Mouse (Mus musculus) forebrain, embryonic 15.5 days (tissue): ENCODE measurements at regions not wholly inside any gene's neighbourhood (a gene's known extent, or its start where the extent isn't known, plus 50 kb on each side); places are given as distances from the start of the nearest gene placed in this dataset.

ENCODE experiments used
- ATAC-seq: fragments of 200-750 bp; cut with Nextera tagmentation; replicated peaks from 2 replicates; pipeline ENCODE4 v1.8.0; 2017; ENCODE audit warnings: mild to moderate bottlenecking, moderate TSS enrichment, moderate library complexity
- H3K27ac ChIP-seq: fragments of 300-500 bp; sonication (generic); replicated peaks from 2 replicates; pipeline ENCODE4 v1.5.1; 2015; ENCODE audit warnings: mild to moderate bottlenecking, inconsistent platforms
- H3K27me3 ChIP-seq: fragments of 300-500 bp; sonication (generic); 2 replicates; pipeline ENCODE4 v1.6.1; 2015; ENCODE audit warnings: inconsistent platforms
- H3K36me3 ChIP-seq: fragments of 300-500 bp; sonication (generic); 2 replicates; pipeline ENCODE4 v1.6.1; 2015; ENCODE audit warnings: mild to moderate bottlenecking, inconsistent platforms
- H3K4me1 ChIP-seq: fragments of 300-500 bp; sonication (generic); 2 replicates; pipeline ENCODE4 v1.6.1; 2015; ENCODE audit warnings: inconsistent platforms
- H3K4me2 ChIP-seq: fragments of 300-500 bp; sonication (generic); replicated peaks from 2 replicates; pipeline ENCODE4 v1.6.1; 2015; ENCODE audit warnings: mild to moderate bottlenecking, inconsistent platforms
- H3K4me3 ChIP-seq: fragments of 300-500 bp; sonication (generic); 2 replicates; pipeline ENCODE4 v1.5.1; 2015; ENCODE audit warnings: mild to moderate bottlenecking, inconsistent platforms
- H3K9ac ChIP-seq: fragments of 300-500 bp; sonication (generic); replicated peaks from 2 replicates; pipeline ENCODE4 v1.6.1; 2015; ENCODE audit warnings: mild to moderate bottlenecking, inconsistent platforms
- H3K9me3 ChIP-seq: fragments of 300-500 bp; sonication (generic); 2 replicates; pipeline ENCODE4 v1.6.1; 2016; ENCODE audit warnings: inconsistent platforms
- WGBS: fragments of 180-500 bp; shearing (Covaris S2); methylation state at CpG from one replicate; pipeline ENCODE4 v1.1.7; 2015; ENCODE audit warnings: mixed read lengths; 5-methylcytosine and 5-hydroxymethylcytosine counted together

GRCm38 (mm10) chr12:58516800-58517199 lies 247.7 kb upstream of the Clec14a start:
- no peak overlapping the region for H3K4me2 ChIP-seq
- peaks cover 13% of the 10 kb centered on the region for H3K4me1 ChIP-seq
- H3K9me3 ChIP-seq = no peaks in the 10 kb centered on the region
- no peaks in the 10 kb centered on the region for H3K36me3 ChIP-seq
- no peak for ATAC-seq
- H3K27me3 ChIP-seq = no peaks in the 10 kb centered on the region
- no peak overlapping the region for H3K27ac ChIP-seq
- WGBS = 60% methylated on average over 1 of the region's 1 CpGs
- H3K9ac ChIP-seq = no peak overlapping the region
- H3K4me3 ChIP-seq = no peak overlapping the region

- Histone ChIP-seq H3K27me3 (no peaks in the 10 kb centered on the region), H3K4me2 (no peak overlapping the region), H3K9me3 (no peaks in the 10 kb centered on the region), H3K4me3 (no peak overlapping the region), H3K36me3 (no peaks in the 10 kb centered on the region), H3K9ac (no peak overlapping the region), H3K27ac (no peak overlapping the region), H3K4me1 (peaks cover 13% of the 10 kb centered on the region)
- 87% methylated on average over 1 of the region's 1 CpGs for WGBS
- no peak for ATAC-seq
Measured at GRCm38 (mm10) chr12:58513951-58514350, 244.9 kb upstream of the Clec14a start.

DNA sequence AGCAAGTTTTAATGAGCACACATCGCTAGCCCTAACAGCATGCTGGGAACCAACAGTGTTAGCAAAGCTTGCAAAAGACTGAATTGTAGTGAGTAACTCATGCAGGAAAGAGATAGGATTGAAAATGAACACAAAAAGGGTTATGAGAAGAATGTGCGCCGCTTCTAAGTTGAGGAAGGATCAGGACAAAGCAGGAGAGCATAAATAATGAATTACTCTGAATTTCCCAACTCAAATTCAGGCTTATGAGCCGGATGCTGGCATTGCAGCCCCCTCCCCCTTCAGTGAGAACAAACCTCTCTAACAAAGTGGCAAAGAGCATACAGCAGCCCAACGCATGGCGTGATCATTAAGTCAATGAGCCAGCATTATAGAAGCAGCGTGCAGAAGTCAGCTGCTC lies 243.6 kb upstream of the Clec14a start:
- Histone ChIP-seq H3K9ac (no peak overlapping the region), H3K4me2 (peak overlapping the region; percentile 16; the same call in 1 of the 2 replicates), H3K4me3 (no peak overlapping the region), H3K36me3 (no peaks in the 10 kb centered on the region), H3K4me1 (peaks cover 13% of the 10 kb centered on the region), H3K9me3 (no peaks in the 10 kb centered on the region), H3K27ac (peak overlapping the region; percentile 31; the same call in 1 of the 2 replicates), H3K27me3 (no peaks in the 10 kb centered on the region)
- WGBS = 4% methylated on average over 7 of the region's 7 CpGs
- ATAC-seq = peak; percentile 88

DNA sequence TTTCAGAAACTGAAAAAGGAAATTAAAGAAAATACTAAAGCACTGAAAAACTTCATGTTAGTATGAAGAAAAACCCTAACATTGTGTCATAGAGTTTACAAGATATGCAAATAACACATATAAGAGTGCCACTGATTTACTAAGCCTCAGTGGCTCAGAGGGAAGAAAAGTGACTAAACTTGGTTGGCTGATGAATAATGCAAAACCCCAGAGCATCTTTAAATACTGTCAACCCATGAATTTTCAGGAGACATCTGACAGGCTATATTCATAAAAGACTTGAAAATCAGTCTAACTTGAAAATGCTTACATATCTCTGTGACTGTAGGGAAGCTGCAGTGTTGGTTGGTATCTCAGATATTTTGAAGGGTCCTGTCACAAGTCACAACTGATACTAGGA lies 235.2 kb upstream of the Clec14a start:
- Histone ChIP-seq H3K4me3 (no peak overlapping the region), H3K9ac (no peak overlapping the region), H3K27me3 (no peaks in the 10 kb centered on the region), H3K4me2 (no peak overlapping the region), H3K9me3 (no peaks in the 10 kb centered on the region), H3K36me3 (no peaks in the 10 kb centered on the region), H3K27ac (no peak overlapping the region), H3K4me1 (no peaks in the 10 kb centered on the region)
- no peak; the same call in 1 of the 2 replicates for ATAC-seq

DNA sequence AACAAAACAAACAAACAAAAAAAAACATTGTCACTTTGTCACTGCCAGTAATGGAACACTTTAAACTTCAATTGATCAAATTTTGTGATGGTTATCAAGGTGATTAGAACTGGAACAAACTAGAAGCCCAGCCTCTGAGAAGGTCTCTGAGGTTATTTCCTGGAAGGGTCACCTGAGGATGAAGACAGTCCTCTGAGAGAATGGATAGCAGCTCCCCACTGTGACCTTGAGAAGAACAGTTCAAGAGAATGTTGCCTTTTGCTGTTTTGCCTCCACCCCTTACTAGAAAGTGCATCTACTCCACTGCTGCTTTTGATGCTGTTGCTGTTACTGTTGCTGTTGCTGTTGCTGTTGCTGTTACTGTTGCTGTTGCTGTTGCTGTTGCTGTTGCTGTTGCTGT lies 205.1 kb upstream of the Clec14a start:
- H3K4me2 ChIP-seq = no peak overlapping the region
- no peak for ATAC-seq
- H3K36me3 ChIP-seq = no peaks in the 10 kb centered on the region
- H3K4me3 ChIP-seq = no peak overlapping the region
- H3K9ac ChIP-seq = no peak overlapping the region
- H3K27me3 ChIP-seq = no peaks in the 10 kb centered on the region
- no peaks in the 10 kb centered on the region for H3K4me1 ChIP-seq
- no peak overlapping the region for H3K27ac ChIP-seq
- no peaks in the 10 kb centered on the region for H3K9me3 ChIP-seq

DNA sequence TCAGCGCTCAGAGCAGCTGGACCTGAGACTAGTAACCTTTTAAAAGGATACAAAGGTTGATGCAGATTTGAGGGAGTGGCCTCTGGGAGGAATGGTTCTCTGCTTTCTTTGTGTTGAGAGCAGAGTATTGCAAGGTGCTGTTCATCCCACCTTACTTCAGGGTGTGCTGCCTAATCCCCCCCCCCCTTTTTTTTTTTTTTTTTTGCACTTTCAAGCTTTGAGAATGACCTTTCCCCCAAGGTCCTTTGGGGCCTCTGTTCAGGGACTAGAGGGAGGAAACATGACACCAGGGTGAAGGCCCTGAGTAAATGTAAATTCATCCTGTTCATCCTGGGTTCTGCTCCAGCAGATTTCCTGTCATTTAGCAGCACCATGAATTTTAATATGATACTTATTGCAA lies 204.4 kb upstream of the Clec14a start:
- Histone ChIP-seq H3K4me1 (no peaks in the 10 kb centered on the region), H3K36me3 (no peaks in the 10 kb centered on the region), H3K27me3 (no peaks in the 10 kb centered on the region), H3K9ac (no peak overlapping the region), H3K4me2 (no peak overlapping the region), H3K9me3 (no peaks in the 10 kb centered on the region), H3K4me3 (no peak overlapping the region), H3K27ac (no peak overlapping the region)
- ATAC-seq = no peak
- WGBS = 68% methylated on average over 1 of the region's 1 CpGs

- 83% methylated on average over 3 of the region's 3 CpGs for WGBS
Measured at GRCm38 (mm10) chr12:58460465-58460864, 191.4 kb upstream of the Clec14a start.

DNA sequence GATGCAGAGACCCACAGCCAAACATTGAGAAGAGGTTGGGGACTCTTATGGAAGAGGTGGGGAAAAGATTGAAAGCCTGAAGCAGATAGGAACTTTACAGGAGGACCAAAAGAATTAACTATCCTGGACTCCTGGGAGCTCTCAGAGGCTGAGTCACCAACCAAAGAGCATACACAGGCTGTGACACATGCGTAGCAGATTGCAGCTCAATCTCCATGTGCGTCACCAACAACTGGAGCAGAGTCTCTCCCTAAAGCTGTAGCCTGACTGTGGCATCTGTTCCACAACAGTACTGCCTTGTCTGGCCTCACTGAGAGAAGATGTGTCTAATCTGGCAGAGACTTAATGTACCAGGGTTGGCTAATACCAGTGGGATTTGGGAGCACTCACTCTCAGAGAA lies 185.7 kb upstream of the Clec14a start:
- ATAC-seq = no peak
- H3K27ac ChIP-seq = no peak overlapping the region
- H3K36me3 ChIP-seq = no peaks in the 10 kb centered on the region
- no peaks in the 10 kb centered on the region for H3K4me1 ChIP-seq
- no peak overlapping the region for H3K9ac ChIP-seq
- no peak overlapping the region for H3K4me2 ChIP-seq
- no peaks in the 10 kb centered on the region for H3K27me3 ChIP-seq
- H3K9me3 ChIP-seq = no peaks in the 10 kb centered on the region
- 96% methylated on average over 2 of the region's 2 CpGs for WGBS
- no peak overlapping the region for H3K4me3 ChIP-seq

More at GRCm38 (mm10) chr12:58460465-58460864, 191.4 kb upstream of the Clec14a start:
- Histone ChIP-seq H3K4me1 (no peaks in the 10 kb centered on the region), H3K9ac (no peak overlapping the region), H3K4me3 (no peak overlapping the region), H3K27ac (no peak overlapping the region), H3K36me3 (no peaks in the 10 kb centered on the region), H3K4me2 (no peak overlapping the region), H3K9me3 (no peaks in the 10 kb centered on the region), H3K27me3 (no peaks in the 10 kb centered on the region)
- ATAC-seq = no peak

DNA sequence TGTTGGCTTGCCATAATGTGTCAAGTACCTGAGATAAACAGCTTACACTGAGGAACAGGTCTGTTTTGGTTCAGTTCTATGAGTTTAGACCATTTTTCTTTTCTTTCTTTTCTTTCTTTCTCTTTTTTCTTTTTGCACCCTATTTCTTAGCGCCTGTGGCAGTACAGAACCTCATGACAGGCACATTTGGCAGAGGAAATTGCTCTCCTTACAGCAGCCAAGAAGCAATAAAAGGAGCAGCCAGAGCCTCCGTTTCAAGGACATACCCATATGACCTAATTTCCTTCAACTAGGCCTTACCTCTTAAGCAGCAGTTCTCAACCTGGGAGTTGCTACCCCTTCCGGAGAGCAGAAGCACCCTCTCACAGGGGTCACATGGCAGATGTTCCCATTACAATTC lies 173.9 kb upstream of the Clec14a start:
- no peak for ATAC-seq
- 77% methylated on average over 3 of the region's 3 CpGs for WGBS
- Histone ChIP-seq H3K27ac (no peak overlapping the region), H3K27me3 (no peaks in the 10 kb centered on the region), H3K36me3 (no peaks in the 10 kb centered on the region), H3K4me1 (no peaks in the 10 kb centered on the region), H3K9ac (no peak overlapping the region), H3K4me3 (no peak overlapping the region), H3K4me2 (no peak overlapping the region), H3K9me3 (no peaks in the 10 kb centered on the region)

DNA sequence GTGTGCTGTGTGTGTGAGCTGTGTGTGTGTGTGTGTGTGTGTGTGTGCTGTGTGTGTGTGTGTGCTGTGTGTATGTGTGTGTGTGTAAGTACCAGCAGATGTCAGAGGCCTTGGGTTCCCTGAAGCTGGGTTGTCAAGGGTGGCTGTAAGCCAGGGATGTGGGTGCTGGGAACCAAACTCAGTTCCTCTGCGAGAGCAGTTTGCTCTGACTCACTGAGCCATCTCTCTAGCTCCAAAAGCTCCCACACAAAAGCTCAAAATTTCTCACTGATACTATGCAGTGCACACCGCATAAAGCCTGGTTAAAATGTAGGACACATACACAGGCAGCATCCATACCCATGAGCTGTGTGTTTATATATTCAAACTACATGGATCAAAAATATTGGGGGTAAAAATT lies 172.9 kb upstream of the Clec14a start:
- no peak overlapping the region for H3K4me3 ChIP-seq
- 88% methylated on average over 2 of the region's 2 CpGs for WGBS
- ATAC-seq = no peak

GRCm38 (mm10) chr12:58440666-58441065 lies 171.6 kb upstream of the Clec14a start:
- no peaks in the 10 kb centered on the region for H3K36me3 ChIP-seq
- H3K4me1 ChIP-seq = no peaks in the 10 kb centered on the region
- H3K27ac ChIP-seq = no peak overlapping the region
- H3K27me3 ChIP-seq = no peaks in the 10 kb centered on the region
- no peaks in the 10 kb centered on the region for H3K9me3 ChIP-seq
- no peak for ATAC-seq
- H3K4me3 ChIP-seq = no peak overlapping the region
- no peak overlapping the region for H3K4me2 ChIP-seq
- H3K9ac ChIP-seq = no peak overlapping the region

More for the DNA sequence above, 172.9 kb upstream of the Clec14a start:
- Histone ChIP-seq H3K27me3 (no peaks in the 10 kb centered on the region), H3K36me3 (no peaks in the 10 kb centered on the region), H3K27ac (no peak overlapping the region), H3K4me2 (no peak overlapping the region), H3K9ac (no peak overlapping the region), H3K9me3 (no peaks in the 10 kb centered on the region), H3K4me1 (no peaks in the 10 kb centered on the region)

GRCm38 (mm10) chr12:58437031-58437430 lies 167.9 kb upstream of the Clec14a start:
- 86% methylated on average over 6 of the region's 6 CpGs for WGBS
- Histone ChIP-seq H3K9me3 (no peaks in the 10 kb centered on the region), H3K4me2 (no peak overlapping the region), H3K9ac (no peak overlapping the region), H3K27me3 (no peaks in the 10 kb centered on the region), H3K27ac (no peak overlapping the region), H3K4me1 (peaks cover 6% of the 10 kb centered on the region; the same call in 1 of the 2 replicates), H3K36me3 (no peaks in the 10 kb centered on the region), H3K4me3 (no peak overlapping the region)
- ATAC-seq = no peak

DNA sequence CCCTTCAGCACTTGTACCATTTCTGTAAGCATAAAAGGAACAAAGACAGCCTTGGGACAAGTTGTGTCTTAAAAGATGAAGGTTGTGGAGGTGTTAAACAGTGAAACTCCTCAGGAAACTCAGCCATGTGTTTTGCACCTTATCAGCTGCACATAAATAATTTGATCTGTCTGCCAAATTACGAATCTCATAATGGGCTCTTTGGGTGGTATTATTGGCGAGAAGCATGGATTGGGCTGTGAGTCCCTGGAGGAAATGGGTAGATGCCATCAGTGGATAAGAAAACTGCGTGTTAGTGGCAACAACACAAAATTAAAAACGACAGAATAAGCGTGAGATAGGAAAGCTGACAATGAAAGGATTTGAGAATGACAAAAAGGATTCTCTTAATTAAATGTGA lies 165.4 kb upstream of the Clec14a start:
- H3K4me2 ChIP-seq = no peak overlapping the region
- no peak overlapping the region for H3K27ac ChIP-seq
- ATAC-seq = peak; percentile 55; the same call in 1 of the 2 replicates
- 35% methylated on average over 5 of the region's 5 CpGs for WGBS
- H3K36me3 ChIP-seq = no peaks in the 10 kb centered on the region
- H3K4me1 ChIP-seq = peaks cover 6% of the 10 kb centered on the region; the same call in 1 of the 2 replicates
- no peak overlapping the region for H3K9ac ChIP-seq
- no peak overlapping the region for H3K4me3 ChIP-seq
- no peaks in the 10 kb centered on the region for H3K9me3 ChIP-seq
- H3K27me3 ChIP-seq = no peaks in the 10 kb centered on the region
